Mouse (Mus musculus): ENCODE data around the gene Ep300. TPM values are rescaled to one million over a fixed set of nuclear protein-coding genes. Genes with fewer than 3 reads are reported as not detected.

Ep300 gene
- polyA plus RNA-seq, 1 experiment: 19.2 TPM

DNA sequence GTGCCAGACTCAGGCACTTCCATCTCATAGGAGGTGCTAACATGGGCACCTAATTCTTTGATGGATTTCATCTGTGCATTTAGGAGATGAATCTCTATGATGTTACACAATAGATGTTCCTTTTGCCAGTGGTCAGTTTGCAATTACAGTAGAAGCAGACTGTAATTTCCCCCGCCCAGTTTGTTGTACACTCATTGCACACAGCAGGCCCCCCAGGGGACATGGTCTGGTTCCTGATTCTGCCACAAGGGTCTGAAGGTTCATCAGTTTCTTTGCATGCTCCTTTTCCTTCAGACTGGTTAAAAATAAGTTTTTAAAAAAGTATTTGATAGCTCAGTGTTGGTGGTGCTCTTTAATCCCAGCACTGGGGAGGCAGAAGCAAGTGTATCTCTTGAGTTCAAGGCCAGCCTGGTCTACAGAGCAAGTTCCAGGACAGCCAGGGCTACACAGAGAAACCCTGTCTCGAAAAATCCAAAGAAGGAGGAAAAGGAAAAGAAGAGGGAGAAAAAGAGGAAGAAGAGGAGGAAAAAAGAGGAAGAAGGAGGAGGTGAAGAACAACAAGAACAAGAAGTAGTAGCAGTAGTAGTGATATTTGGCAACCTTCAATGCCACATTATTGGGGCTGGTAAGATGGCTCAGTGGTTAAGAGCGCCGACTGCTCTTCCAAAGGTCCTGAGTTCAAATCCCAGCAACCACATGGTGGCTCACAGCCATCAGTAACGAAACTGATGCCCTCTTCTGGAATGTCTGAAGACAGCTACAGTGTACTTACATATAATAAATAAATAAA lies 39.6 kb upstream of the Ep300 start:
- Histone ChIP-seq H3K4me3 (ENCODE audit: insufficient read depth, poor library complexity, severe bottlenecking) (no peak overlapping the region), H3K79me3 (ENCODE audit: low read depth) (no peaks in the 10 kb centered on the region), H3K36me3 (ENCODE audit: control insufficient read depth, insufficient read depth) (no peaks in the 10 kb centered on the region), H3ac (ENCODE audit: control insufficient read depth, insufficient read length, low read depth) (no peak overlapping the region), H3K79me2 (ENCODE audit: control insufficient read depth, insufficient read depth) (no peaks in the 10 kb centered on the region), H3K27me3 (ENCODE audit: control insufficient read depth, insufficient read depth, insufficient read length) (peaks cover 13% of the 10 kb centered on the region)
- no peak for TF ChIP-seq MYOG (IDR thresholded peaks at IDR 0.05; ENCODE audit: control insufficient read depth, extremely low read depth, insufficient read length)
- TF ChIP-seq USF1 (IDR thresholded peaks at IDR 0.05; ENCODE audit: low read depth): no peak
- no peak for TF ChIP-seq MYOD1 (IDR thresholded peaks at IDR 0.05; ENCODE audit: control insufficient read depth, insufficient read length, low read depth)
- TF ChIP-seq CTCF (IDR thresholded peaks at IDR 0.05; ENCODE audit: control insufficient read depth, insufficient read depth, insufficient read length): no peak
- no peak for TF ChIP-seq CEBPB (IDR thresholded peaks at IDR 0.05; ENCODE audit: low read depth)
- no peak for TF ChIP-seq MAX (IDR thresholded peaks at IDR 0.05)
- no peak for TF ChIP-seq FOSL1 (IDR thresholded peaks at IDR 0.05; ENCODE audit: insufficient read depth, low read length, poor library complexity, severe bottlenecking)

DNA sequence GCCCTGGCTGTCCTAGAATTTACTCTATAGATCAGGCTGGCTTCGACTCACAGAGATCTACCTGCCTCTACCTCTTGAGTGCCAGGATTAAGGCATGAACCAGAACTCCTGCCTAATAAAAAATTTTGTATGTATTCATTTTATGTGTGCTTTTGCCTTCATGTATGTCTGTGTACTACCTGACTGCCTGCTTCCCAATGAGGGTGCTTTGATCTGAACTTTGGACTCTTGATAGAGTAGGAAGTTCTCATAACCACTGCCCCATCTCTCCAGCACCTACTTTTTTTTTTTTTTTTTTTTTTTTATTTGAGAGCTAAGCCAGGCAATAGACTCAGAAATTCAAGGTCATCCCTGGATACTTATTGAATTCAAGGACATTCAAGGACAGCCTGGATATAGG lies 31.7 kb upstream of the Ep300 start:
- H3K27me3 ChIP-seq (ENCODE audit: control insufficient read depth, insufficient read depth, insufficient read length): no peaks in the 10 kb centered on the region
- H3K79me3 ChIP-seq (ENCODE audit: low read depth): no peaks in the 10 kb centered on the region
- no peaks in the 10 kb centered on the region for H3K79me2 ChIP-seq (ENCODE audit: control insufficient read depth, insufficient read depth)
- no peak overlapping the region for H3K4me3 ChIP-seq (ENCODE audit: insufficient read depth, poor library complexity, severe bottlenecking)
- no peak overlapping the region for H3ac ChIP-seq (ENCODE audit: control insufficient read depth, insufficient read length, low read depth)
- TF ChIP-seq MYOD1 (IDR thresholded peaks at IDR 0.05; ENCODE audit: control insufficient read depth, insufficient read length, low read depth) (no peak), USF1 (IDR thresholded peaks at IDR 0.05; ENCODE audit: low read depth) (no peak), FOSL1 (IDR thresholded peaks at IDR 0.05; ENCODE audit: insufficient read depth, low read length, poor library complexity, severe bottlenecking) (no peak), MAX (IDR thresholded peaks at IDR 0.05) (no peak)
- H3K36me3 ChIP-seq (ENCODE audit: control insufficient read depth, insufficient read depth): no peaks in the 10 kb centered on the region

DNA sequence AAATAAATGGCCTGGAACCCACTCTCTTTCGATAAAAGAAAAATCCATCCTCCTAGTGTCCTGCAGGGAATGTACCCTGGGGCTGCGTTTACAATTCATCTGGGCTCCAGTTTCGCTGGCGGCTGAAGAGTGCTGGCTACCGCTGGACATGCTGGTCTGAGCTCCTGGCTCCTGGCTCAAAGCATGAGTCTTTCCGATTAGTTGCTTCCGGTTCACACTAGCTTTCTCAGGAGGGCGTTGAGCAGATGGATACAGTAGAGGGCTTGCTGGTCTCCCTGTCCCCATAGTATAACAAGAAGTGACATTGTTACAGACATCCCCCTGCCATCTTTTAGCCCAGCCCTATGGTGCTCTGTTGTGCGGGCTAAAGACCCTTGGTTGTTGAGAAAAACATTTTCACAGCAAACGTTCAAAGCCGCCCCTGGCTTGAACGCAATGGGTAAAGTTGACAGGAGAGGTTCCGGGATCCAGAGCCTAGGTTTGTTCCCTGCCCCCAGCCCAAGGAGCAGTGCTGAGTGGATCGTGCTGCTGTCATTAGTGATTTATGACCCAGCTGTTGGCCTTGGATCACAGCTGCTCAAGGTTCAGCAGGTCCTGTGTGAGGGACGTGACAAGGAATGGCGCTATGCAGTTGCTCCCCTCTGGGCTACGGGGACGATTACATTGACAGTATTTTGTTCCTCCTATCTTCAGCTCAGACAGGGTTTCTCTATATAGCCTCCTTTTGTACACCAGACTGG lies 30.4 kb upstream of the Ep300 start:
- no peak for TF ChIP-seq CTCF (IDR thresholded peaks at IDR 0.05; ENCODE audit: control insufficient read depth, insufficient read depth, insufficient read length)
- peak; percentile 83 for TF ChIP-seq MYOD1 (IDR thresholded peaks at IDR 0.05; ENCODE audit: control insufficient read depth, insufficient read length, low read depth)
- no peaks in the 10 kb centered on the region for H3K36me3 ChIP-seq (ENCODE audit: control insufficient read depth, insufficient read depth)
- no peaks in the 10 kb centered on the region for H3K79me3 ChIP-seq (ENCODE audit: low read depth)
- H3K4me3 ChIP-seq (ENCODE audit: insufficient read depth, poor library complexity, severe bottlenecking): no peak overlapping the region
- no peak overlapping the region for H3ac ChIP-seq (ENCODE audit: control insufficient read depth, insufficient read length, low read depth)
- H3K79me2 ChIP-seq (ENCODE audit: control insufficient read depth, insufficient read depth): no peaks in the 10 kb centered on the region
- no peaks in the 10 kb centered on the region for H3K27me3 ChIP-seq (ENCODE audit: control insufficient read depth, insufficient read depth, insufficient read length)

DNA sequence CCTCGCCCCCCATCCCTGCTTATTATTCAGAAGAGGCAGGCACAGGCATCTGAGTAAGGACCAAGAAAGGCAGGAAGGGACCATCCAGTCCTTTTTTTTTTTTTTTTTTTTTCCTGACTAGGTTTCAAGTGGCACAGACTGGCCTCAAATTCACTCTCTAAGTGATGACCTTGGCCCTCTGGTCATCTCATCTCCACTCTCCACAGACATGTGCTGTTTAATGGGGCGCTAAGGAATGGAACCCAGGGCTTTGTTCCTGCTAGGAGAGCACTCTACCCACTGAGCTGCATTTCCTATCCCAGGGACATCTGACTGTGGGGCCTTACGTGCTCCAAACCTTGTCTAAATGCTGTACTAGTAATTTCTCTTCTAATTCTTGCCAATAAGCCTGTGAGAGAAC lies 29.2 kb upstream of the Ep300 start:
- no peak overlapping the region for H3K4me3 ChIP-seq (ENCODE audit: insufficient read depth, poor library complexity, severe bottlenecking)
- H3K79me2 ChIP-seq (ENCODE audit: control insufficient read depth, insufficient read depth): no peaks in the 10 kb centered on the region
- H3K36me3 ChIP-seq (ENCODE audit: control insufficient read depth, insufficient read depth): no peaks in the 10 kb centered on the region
- no peak for TF ChIP-seq CTCF (IDR thresholded peaks at IDR 0.05; ENCODE audit: control insufficient read depth, insufficient read depth, insufficient read length)
- TF ChIP-seq MYOG (IDR thresholded peaks at IDR 0.05; ENCODE audit: control insufficient read depth, extremely low read depth, insufficient read length): no peak
- TF ChIP-seq MYOD1 (IDR thresholded peaks at IDR 0.05; ENCODE audit: control insufficient read depth, insufficient read length, low read depth): no peak
- TF ChIP-seq USF1 (IDR thresholded peaks at IDR 0.05; ENCODE audit: low read depth): no peak
- no peak for TF ChIP-seq FOSL1 (IDR thresholded peaks at IDR 0.05; ENCODE audit: insufficient read depth, low read length, poor library complexity, severe bottlenecking)
- no peak for TF ChIP-seq CEBPB (IDR thresholded peaks at IDR 0.05; ENCODE audit: low read depth)
- TF ChIP-seq MAX (IDR thresholded peaks at IDR 0.05): no peak
- H3K27me3 ChIP-seq (ENCODE audit: control insufficient read depth, insufficient read depth, insufficient read length): no peaks in the 10 kb centered on the region
- no peaks in the 10 kb centered on the region for H3K79me3 ChIP-seq (ENCODE audit: low read depth)
- H3ac ChIP-seq (ENCODE audit: control insufficient read depth, insufficient read length, low read depth): no peak overlapping the region

DNA sequence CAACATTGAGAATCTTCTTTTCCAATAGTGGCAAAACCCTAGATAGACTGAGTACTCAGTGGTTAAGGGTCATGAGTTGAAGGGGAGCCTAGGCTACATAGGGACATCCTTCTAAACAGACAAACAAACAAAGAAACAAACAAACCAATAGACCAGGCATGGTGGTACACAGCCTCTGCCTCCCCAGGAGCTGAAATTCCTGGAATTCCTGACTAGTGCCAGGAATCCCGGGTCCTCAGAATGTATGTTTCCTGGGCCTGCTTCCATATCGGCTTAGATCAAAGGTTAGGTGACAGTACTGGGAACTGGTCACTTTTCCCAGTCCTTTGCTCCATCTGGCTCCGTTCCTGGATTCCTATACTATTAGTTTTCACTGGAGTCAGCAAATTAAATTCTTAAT lies 23.6 kb upstream of the Ep300 start:
- Histone ChIP-seq H3K4me3 (ENCODE audit: insufficient read depth, poor library complexity, severe bottlenecking) (no peak overlapping the region), H3K79me3 (ENCODE audit: low read depth) (no peaks in the 10 kb centered on the region), H3K27me3 (ENCODE audit: control insufficient read depth, insufficient read depth, insufficient read length) (peaks cover 13% of the 10 kb centered on the region), H3ac (ENCODE audit: control insufficient read depth, insufficient read length, low read depth) (no peak overlapping the region), H3K36me3 (ENCODE audit: control insufficient read depth, insufficient read depth) (no peaks in the 10 kb centered on the region), H3K79me2 (ENCODE audit: control insufficient read depth, insufficient read depth) (no peaks in the 10 kb centered on the region)
- TF ChIP-seq MAX (IDR thresholded peaks at IDR 0.05) (no peak), MYOD1 (IDR thresholded peaks at IDR 0.05; ENCODE audit: control insufficient read depth, insufficient read length, low read depth) (no peak), CEBPB (IDR thresholded peaks at IDR 0.05; ENCODE audit: low read depth) (no peak), FOSL1 (IDR thresholded peaks at IDR 0.05; ENCODE audit: insufficient read depth, low read length, poor library complexity, severe bottlenecking) (no peak), USF1 (IDR thresholded peaks at IDR 0.05; ENCODE audit: low read depth) (no peak), CTCF (IDR thresholded peaks at IDR 0.05; ENCODE audit: control insufficient read depth, insufficient read depth, insufficient read length) (no peak), MYOG (IDR thresholded peaks at IDR 0.05; ENCODE audit: control insufficient read depth, extremely low read depth, insufficient read length) (no peak)
